Mouse (Mus musculus) gonadal fat pad, adult 2 months (tissue): Measurements from ENCODE around the gene Flad1. TPM values are rescaled to one million over a fixed set of nuclear protein-coding genes. Genes with fewer than 3 reads are reported as not detected.
A peak's percentile ranks its signal among the peaks of the same experiment; 100 is the strongest.
"Not testable (repeated sequence)": the region's sequence is repeated elsewhere in the genome, so short reads cannot be mapped to it uniquely, and the experiment has no call there.

Experiments
- DNase-seq: peaks from one replicate; pipeline ENCODE4 v3.0.0-alpha.2; 2012; ENCODE audit warnings: low read depth
- polyA plus RNA-seq: library from polyadenylated mRNA; depleted of rRNA; stranded (reverse); fragments of >200 nt; gene quantifications from 2 replicates; pipeline ENCODE4 v1.2.3, GENCODE M21; 2012

Flad1 gene
- polyA plus RNA-seq, 1 experiment, result 47.7 TPM

DNA sequence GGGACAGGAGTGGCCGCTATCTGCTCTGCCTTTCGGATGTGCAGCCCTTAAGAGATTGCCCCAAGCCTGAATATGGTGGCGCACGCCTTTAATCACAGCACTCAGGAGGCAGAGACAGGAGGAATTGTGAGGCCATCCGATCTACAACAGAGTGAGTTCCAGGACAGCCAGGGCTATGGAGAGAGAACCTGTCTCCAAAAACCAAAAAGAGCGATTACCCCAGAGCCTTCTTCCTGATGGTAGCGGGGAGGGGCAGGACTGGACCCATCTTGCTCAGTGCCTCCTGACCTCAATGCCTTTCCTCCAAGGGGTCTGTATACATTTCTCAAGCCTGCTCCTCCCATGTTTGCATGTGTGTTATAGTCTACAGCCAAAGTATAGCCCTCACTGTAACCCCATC, 17.4 kb upstream of the Flad1 start:
- DNase-seq, result not testable (repeated sequence)

DNA sequence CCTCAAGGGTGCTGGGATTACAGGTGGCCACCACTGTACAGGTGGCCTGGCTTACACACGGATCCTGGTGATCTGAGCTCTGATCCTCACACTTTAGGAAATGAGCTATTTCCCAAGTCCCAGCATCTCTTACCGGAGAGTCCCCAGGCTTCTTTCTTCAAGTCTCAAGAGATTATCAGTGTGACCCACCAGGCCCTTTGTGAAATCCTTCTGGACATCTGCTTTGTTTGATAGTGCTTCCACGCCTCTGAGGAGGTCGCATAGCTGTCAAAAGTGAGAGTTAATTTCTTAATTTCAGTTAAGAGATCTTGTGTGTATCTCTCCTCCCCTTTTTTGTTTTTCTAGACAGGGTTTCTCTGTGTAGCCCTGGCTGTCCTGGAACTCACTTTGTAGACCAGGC, 14.2 kb upstream of the Flad1 start:
- DNase-seq, result no peak

DNA sequence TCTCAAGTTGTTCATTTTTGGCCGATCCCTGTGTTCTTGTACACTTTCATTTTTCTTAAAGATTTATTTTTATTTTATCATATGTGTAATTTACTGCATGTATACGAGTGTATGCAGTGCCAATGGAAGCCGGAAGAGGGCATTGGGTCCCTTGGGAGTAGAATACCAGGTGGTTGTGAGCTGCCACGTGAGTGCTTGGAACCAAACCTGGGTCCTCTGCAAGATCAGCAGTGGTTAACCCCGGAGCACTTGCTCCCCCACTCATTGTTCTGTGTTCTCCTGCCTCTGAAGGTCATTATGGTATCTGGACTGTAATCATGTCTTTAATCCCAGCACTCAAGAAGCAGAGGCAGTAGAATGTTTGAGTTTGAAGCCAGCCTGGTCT, 13.5 kb upstream of the Flad1 start:
- no peak for DNase-seq

DNA sequence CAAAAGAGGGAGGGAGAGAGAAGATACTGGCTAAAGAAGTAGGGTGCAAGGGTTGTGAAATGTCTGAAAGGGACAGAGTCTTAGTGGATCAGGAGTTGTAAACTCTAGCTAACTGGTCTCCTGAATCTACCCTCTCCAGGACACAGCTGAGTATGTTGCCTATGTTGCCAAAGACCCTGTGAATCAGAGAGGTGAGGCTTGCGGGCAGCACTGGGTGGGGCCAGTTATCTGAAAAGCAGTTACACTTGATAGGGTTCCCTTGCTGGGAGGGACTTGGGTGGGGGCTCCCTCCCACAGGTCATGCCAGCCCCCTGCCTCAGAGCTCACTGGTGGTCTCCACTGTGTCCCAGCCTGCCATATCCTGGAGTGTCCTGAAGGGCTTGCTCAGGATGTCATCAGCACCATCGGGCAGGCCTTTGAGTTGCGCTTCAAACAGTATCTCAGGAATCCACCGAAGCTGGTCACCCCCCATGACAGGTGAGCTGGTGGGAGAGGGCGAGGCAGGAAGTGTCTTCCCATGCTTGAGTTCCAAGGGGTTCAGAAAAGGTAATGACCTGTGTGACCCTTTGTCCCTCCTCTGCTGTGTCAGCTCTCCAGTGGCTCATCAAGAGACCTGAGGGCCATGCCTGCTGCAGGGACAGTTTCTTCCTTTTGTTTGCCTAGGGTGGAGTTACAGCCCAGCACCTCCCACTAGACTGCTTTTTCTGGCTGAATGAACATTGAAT, 12.9 kb upstream of the Flad1 start:
- no peak for DNase-seq

DNA sequence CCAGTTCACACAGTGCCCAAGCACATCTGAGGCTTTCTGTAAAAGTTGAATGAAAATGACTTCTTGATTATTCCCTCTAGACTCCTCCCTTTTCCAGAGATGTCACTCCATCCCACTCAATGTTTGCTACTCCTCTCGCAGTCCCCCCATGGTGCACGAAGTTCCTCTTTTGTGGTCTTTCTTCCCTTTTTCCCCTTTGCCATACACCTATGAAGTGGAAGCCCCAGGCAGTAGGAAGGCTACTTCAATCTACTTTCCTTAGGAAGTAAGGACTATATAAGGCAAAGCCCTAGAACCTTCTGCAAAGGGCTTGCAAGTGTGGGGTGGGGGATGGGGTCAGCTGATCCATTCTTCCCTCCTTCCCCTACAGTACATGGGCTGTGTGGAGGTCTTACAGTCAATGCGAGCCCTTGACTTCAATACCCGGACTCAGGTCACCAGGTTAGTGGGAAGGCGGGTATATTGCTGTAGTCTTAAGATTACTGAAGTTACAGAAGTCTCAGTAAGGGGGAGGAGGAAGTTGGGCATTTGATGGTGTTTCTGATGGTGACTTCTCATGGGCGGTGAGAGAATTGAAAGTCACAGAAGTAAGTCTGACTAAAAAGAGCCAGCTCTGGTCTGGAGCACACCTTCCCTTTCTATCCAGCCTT, 11.0 kb upstream of the Flad1 start:
- no peak for DNase-seq

DNA sequence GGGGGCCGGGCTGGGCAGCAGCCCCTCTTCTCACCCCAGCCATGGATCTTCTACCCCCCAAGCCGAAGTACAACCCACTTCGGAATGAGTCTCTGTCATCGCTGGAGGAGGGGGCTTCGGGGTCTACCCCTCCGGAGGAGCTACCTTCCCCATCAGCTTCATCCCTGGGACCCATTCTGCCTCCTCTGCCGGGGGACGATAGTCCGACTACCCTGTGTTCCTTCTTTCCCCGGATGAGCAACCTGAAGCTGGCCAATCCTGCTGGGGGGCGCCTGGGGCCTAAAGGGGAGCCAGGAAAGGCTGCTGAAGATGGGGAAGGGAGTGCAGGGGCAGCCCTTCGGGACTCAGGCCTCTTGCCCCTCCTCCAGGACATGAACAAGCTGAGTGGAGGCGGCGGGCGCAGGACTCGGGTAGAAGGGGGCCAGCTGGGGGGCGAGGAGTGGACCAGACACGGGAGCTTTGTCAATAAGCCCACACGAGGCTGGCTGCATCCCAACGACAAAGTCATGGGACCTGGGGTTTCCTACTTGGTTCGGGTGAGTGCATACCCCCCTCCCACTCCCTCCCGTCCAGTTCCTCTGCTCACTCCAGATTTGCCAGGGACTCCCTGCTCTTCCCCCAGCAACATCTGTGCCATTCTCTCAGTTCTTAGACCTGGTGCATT, 10.3 kb upstream of the Flad1 start:
- no peak for DNase-seq

DNA sequence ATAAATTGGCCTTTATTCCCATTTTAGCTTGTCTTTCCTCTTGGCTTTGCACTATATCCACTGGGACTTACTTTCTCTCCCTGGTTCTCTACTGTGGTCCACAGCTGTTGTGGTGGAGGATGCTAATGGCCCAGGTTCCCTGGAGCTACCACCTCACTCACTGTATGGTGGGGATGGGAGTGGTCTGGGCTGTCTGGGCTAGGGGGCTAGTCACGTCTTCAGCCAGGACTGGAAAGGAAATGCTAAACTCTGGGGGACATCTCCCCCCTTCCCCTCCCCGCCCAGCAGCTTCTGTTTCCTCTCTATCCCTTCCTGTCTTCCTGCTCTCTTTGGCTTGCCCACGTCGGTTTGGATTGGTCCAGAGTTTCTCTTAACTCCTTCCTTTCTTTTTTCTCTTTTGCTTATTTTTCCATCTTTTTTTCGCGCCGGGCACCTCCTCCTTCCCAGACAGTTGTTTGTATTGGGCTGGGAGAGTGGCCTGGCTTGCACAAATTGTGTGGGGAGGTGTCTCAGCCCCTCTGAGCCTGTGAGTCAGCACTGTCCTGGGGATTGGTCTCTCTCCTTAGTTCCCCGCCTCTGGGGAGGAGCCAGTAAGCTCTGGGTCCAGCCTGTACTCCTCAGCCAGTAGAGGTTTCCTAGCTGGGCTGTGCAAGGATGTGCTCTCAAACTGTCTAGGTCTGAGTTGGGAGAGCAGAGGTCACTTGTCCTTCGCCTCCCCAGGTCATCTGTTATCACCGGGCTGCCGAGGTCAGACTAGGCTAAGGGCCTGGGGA, 9.5 kb upstream of the Flad1 start:
- no peak for DNase-seq

DNA sequence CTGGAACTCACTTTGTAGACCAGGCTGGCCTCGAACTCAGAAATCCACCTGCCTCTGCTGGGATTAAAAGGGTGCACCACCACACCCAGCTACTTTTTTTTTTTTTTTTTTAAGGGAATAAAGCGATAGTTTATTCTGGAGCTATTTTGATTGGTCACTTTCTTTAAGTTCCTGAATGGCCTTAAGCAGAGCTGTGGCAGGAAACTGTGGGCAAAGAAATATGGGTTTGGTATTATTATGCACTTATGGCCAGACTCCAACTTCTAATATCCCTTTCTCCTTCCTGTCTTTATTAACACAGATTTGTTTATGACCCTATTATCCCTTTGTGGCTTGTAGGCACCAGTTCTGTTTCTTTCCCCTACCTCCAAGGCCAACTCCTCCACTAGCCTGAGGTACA, 8.8 kb upstream of the Flad1 start:
- DNase-seq, result no peak

DNA sequence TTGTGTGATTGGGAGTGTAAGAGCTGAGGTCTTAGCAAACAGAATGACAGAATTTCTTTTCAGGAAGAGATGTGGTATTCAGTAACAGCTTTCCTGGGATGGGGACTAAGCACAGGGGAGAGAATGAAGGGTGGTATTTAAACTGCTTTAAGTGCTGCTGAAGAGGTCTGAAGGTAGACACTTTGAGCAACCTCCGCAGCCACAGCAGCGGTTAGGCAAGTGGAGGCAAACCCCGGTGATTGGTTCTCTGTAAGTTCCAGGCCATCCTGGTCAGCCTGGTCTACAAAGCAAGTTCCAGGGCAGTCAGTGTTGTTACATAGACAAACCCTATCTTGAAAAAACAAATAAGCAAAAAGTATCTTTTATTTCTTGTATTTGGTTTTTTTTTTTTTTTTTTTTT, 8.3 kb upstream of the Flad1 start:
- DNase-seq, result no peak

DNA sequence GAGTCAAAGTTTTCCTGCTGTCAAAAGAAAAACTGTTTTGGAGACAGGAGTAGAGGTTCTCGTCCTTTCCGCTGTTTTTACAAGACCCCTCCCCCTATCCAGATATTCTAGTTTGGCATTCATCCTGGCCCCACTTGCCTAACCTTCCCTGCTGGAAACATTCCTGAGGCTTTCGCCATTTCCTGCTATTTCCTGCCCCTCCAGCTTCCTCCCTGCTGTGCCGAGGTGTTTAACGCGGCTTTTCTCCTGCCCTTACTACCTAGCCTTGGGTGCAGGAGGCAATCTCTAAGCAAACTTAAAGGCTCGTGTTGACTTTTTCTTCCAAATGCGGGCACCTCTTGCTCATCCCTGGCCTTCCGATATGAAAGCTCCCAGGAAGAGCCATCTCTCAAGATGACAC, 7.9 kb upstream of the Flad1 start:
- DNase-seq, result no peak

DNA sequence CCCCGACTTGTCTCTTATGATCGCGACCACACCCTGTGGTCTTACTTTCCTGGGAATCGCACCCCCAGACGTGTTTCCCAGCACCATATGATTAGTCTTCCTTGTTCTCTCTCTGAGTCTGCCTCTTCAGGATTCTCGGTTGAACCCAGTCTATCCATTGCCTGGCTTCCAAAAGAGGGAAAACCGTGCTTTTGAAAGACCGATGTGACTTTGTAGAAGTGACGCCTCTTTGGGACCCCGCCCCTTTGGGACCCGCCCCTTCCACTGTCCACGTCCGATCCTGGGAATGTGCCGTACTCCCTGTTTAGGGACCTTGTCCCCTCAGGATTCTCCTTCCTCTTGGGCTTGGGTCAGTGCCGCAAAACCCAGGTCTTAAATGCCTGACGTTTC, 7.2 kb upstream of the Flad1 start:
- DNase-seq, result no peak

DNA sequence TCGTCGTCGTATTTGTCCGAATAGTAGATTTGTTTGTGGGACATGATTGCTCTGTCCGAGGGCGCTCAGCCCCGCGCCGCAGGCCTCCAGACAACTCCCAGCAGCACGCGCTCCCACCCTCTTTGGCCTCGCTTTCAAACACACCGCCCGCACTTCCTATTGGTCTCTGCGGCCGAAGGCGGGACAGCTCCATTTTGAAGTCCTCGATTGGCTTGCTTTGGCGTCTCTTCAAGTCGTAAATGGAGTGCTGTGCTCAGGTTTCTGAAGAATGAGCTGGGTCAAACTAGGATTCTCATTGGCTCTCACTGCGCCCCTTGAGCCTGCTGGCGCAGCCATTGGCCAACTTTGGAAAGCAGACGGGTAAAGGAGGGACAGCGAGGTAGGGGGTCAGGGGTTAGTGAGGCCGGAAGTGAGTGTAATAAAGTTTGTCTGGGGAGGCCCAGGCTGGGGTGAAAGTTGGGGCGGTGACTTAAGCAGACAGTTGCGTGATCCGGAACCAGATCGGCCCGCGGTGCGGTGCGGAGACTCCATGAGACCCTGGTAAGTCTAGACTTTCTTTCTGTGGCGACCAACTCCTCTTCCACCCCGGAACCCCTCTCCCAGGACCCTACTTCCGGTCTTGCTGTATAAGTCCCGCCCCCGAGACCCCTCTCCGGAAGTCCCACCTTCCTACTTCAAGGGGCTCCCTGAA, 6.6 kb upstream of the Flad1 start, which contains the start of the genes Cks1b and Shc1:
Cks1b (minus strand) TSS at position 214 of the 691 bp plus-strand sequence.
Shc1 (plus strand) TSS at position 274 of the 691 bp plus-strand sequence.
- peak; percentile 97 for DNase-seq

DNA sequence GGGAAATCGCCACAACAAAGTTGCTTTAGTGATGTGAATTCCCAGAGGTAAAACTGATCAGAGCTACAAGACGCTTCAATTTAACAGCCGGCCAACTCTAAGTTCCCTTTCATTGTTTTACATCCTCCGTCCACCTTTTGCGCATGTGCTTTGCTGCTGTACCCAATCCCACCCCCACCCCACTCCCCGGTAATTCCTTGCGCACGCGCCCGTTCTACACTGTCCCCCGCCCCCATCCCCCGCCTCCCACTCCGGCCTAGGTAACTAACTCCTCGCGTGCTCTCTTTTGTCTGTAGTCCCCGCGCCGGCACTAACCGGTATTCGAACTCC, 6.1 kb upstream of the Flad1 start:
- no peak for DNase-seq

DNA sequence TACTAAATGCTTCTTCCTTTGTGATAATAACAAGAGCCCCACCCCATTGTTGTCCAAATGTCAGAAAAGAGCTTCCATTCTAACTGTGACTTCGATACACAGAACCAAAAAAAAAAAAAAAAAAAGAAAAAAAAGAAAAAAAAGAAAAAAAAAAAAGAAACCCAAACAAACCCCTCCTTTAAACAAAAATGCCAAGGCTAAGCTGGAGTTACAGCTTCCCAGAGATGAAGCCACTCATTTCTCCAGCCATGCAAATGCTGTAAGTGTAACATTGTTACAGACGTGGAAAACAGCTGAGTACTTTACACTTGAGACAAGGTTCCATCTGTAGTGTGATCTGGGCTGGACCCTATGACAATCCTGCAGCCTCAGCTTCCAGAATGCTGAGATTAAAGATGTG, 5.5 kb upstream of the Flad1 start:
- DNase-seq, result no peak

DNA sequence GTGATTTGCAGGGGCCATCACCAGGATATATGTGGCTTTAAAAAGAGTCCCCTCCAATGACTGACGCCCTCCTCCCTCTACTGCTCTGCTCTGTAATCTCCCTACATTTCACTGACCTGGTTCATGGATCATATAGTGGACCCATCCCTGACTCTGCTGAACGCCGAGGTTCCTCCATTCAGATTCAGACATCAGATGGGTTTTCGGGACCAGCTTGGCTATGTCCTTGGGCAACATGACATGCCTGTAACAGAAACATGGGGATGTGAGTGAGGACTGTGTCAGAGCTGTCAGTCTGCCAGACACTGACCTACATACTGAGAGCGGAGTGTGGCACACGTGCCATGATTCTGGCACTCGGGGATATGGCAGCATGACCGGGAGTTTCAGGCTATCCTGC, 4.5 kb upstream of the Flad1 start:
- no peak for DNase-seq

DNA sequence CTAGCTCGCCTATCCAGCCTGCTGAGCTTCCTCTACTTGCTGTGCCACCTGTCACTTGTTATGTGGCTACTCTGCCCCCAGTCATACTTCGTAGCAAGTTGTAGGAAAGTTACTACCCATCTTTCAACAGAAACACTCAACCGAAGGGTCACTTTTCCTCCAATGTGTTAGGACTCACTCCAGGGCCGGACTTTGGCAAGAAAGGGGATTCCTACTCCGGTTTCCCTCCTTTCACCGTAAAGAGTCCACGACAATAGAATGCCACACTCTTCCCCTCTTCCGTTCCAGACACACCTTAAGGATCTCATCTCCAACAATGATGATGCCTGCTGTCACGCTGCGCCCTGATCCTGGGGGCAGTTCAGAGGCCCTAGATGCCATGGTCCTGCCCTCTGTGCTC, 806 bp downstream of the Flad1 start:
- no peak for DNase-seq

DNA sequence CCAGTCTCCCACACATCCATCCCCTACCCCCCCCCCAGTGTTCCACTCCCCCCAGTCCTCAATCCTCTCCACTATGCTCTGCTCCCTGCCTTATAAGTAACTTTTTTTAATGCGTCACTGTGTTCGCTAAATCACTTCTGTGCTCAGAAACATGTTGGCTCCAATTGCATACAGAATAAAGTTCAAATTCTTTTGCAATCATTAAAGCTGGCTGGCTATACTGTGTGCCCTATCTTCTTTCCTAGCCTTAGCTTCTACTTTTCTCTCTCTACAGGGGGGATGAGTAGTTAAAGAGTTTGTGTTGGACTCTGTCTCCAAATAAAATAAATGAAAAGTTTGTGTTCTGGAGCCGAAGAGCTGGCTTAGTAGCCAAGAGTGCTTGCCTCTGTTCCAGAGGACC, 2.0 kb downstream of the Flad1 start:
- no peak for DNase-seq

DNA sequence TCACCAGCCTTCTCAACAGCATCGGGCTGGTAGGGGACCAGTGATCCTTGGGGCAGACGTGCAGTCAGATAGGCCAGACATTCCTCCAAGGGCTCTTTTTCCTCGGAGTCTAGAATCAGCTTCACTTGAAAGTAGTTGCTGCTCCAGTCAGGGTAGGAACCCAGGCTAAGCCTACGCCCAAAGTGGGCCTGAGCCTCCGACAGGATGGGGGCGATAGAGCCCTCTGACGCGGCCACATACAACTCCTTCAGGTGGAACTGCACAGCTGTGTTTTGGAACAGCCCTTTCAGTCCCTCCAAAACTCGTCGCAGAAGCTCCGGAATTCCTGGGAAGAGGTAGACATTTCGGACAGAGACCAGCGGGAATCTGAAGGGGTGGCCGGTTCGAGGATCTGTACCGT, 3.2 kb downstream of the Flad1 start:
- no peak for DNase-seq

DNA sequence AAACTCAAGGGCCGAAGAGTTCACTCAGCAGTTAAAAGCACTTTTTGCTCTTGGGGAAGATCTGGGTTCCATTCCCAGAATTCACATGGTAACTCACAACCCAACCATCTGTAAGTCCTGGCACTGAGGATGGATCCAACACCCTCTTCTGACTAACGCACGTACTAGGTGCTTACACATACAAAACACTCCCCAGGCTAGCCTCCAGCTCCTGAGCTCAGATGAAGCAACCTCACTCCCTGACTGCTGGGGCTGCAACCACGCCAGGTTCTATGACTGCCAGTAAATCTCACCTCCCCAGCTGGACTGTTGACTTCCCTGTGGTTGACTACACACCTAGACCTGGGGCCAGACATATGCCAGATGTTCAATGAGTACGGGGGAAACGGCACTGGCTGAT, 4.8 kb downstream of the Flad1 start:
- no peak for DNase-seq

DNA sequence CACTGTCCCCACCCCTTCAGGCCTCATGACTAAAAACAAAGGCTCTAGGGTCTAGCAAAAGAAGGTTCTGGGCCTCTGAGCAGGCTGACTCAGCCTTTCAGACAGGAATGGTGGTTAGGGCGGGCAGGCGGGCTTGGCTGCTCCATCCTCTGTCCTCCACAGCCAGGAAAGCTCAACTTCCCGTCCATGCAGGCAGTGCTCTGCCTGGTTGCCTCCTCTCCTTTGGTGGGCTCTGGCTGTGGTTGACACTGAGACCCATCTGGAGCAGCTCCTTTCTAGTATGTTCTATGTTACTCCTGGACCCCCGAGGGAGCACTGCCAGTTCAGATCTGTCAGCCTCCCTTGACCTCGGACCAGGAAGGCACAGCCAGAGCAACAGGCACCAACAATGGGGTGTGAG, 9.0 kb downstream of the Flad1 start, which contains the start of gene Lenep:
Lenep (minus strand) TSS at position 101 of the 400 bp plus-strand sequence.
- no peak for DNase-seq

DNA sequence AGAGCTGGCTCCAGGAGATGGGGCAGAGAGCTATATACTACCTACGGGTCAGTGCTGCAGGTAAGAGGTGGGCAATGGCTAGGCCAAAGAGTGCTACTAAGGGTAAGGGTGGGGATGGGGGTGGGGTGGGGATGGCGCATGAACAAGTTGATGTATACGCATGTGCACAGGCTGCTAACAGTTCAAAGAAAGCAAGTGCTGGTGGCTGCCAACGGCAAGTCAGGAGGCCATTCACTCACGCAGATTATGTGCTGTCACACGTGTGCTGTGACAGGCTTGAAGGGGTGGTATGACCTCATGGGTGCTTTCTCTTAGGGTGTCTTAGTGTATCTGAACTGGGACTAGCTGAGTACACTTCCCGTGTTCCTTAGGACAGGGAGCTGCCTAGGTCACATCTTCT, 10.3 kb downstream of the Flad1 start:
- DNase-seq, result no peak

DNA sequence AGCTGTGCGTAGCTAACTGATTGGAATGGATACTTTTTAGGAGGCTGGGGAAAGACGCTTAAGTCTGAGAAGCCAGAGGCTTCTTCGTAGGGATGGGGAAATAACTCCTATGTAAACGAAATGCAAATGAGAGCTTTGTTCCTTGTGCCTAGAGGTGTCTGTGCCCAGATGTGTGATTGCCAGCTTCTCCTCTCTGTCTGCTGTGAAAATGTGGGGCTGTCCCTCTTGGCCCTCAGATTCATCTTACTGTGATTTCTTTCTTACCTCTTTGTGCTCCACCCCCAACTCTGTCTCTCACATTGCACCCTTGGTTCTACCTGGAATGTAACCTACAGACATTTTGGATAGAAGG, 15.0 kb downstream of the Flad1 start:
- no peak for DNase-seq
